Mouse (Mus musculus) heart, adult 18-20 months (tissue): ENCODE results near the gene Gm4881. TPM values are rescaled to one million over a fixed set of nuclear protein-coding genes. Genes with fewer than 3 reads are reported as not detected.
A peak's percentile ranks its signal among the peaks of the same experiment; 100 is the strongest.

Source experiments
- DNase-seq, 2 experiments: peaks; one replicate each; pipeline ENCODE4 v3.0.0; 2021 to 2022; ENCODE audit warnings: mixed read lengths in 1 of 2
- total RNA-seq, 2 experiments: library from RNA; stranded (reverse); gene quantifications; 2 replicates each; pipeline ENCODE4 v1.2.3; 2021

Gene Gm4881
- total RNA-seq, 2 experiments from 2014 or later = not detected

GRCm38 (mm10) chr7:24954450-24954849 lies 10.2 kb upstream of the Gm4881 start:
- peak in 1 of 2 experiments; percentile 26 for DNase-seq

- no peak for DNase-seq
Measured at GRCm38 (mm10) chr7:24953966-24954365, 9.7 kb upstream of the Gm4881 start.

DNA sequence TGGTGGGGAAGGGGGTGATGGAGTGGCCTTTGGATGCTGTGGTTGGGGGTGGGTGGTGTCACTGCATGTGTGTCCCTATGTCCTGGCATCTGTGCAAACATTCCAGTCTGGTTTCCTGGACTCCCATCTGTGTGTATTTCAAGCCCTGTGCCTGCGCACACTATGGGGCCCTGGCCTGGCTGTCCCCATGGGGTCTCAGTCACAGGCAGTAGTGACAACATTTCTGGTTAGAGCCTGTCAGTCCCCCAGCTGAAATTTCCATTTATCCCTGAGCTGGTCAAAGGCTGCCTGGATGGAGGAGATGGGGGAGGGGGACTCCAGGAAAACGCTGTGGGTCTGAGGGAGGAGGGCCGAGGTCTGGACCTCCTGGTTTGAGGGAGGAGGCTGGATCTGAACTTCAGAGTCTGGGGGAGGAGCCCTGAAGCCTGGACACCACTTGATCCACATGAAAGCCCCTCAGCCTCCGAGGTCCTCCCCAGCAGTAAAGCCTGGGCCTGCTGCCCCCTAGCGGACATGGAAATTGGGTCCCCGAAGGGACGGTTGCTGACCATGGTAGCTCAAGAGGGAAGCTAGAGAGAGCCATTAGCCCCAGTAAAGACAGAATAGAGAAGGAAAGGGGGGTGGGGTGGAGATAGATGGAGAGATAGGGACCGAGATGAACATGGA lies 5.8 kb upstream of the Gm4881 start:
- DNase-seq = peak; percentile 58 to 82

DNA sequence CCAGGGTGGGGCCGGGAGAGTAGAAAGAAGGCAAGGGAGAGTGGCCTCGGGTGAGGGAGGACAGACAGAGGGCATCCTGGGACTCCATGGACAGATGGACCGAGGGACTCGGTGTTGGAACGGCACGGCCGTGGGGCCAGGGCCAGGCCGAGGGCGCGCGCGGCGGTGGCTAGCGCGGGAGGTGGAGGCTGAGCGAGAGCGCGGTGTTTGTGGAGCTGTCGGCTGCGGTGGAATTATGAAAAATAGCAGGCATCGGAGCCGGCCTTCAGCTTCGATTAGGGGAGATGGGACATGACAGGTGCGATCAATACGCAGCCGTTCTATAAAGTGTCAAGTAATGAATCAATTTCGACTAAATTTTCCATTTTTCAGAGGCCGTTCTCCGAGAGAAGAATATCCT lies 4.5 kb upstream of the Gm4881 start:
- no peak for DNase-seq

- DNase-seq = no peak
Measured at GRCm38 (mm10) chr7:24947316-24948048, 3.2 kb upstream of the Gm4881 start.

DNA sequence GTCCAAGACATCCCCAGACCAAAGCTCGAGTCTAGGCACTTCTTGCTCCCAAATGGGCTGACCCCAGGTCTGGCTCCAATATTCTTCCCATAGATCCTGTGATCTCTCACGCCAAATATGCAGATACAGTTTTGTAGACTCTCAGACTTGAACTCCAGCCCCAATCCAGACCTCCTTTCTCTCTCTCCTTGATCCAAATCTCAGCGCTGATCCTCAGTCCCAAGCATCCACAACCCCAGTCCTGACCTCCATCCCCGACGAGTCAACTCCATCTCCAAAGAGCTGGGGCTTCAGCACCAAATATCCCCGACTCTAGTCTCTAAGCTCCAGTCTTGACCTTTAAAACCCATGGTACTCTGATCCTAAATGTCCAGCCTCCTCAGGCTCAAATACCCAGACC lies 653 bp downstream of the Gm4881 start:
- no peak for DNase-seq

DNA sequence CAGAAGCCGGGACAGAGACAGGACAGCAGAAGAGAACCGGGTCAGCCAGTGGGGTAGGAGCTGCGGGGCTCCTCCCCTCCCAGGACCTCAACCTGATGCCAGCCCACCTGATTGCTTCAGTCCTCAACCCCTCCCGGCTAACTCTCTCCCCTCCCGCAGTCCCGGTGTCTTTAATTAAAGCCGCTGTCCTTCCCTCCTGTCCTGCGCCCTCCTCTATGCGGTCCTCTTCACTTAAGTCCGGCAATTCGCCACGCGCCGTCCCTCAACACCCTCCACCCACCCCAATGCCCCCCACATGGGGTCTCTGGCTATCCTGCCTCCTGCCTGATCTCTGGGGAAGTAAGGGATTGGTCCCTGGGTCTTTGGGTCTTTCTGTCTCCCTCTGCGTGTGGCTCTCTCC lies 12.6 kb downstream of the Gm4881 start:
- DNase-seq = no peak

GRCm38 (mm10) chr7:24930475-24930874 lies 13.8 kb downstream of the Gm4881 start:
- DNase-seq = no peak

GRCm38 (mm10) chr7:24919728-24920127 lies 24.6 kb downstream of the Gm4881 start:
- peak; percentile 73 to 87 for DNase-seq

DNA sequence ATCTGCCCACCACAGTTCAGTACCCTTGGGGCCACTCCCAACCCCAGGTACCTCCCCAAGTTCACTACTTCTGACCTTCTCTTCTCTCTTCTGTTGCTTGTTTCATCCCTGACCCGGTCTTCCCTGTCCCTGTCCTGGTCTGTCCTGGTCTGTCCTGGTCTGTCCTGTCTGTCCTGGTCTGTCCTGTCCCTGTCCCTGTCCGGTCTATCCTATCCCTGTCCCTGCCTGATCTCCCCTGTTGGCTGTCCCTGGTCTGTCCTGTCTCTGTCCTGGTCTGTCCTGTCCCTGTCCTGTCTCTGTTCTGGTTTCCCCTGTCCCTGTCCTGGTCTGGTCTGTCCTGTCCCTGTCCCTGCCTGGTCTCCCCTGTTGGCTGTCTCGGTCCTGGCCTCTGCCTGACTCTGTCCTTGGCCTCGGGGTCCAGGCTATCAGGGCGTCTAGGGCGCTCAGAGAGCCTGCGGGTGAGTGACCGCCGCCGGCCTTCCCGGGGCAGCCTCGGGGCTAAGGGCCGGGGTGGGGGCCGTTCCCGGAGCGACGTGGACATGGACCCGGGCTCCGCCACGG lies 25.5 kb downstream of the Gm4881 start:
- DNase-seq = no peak

DNA sequence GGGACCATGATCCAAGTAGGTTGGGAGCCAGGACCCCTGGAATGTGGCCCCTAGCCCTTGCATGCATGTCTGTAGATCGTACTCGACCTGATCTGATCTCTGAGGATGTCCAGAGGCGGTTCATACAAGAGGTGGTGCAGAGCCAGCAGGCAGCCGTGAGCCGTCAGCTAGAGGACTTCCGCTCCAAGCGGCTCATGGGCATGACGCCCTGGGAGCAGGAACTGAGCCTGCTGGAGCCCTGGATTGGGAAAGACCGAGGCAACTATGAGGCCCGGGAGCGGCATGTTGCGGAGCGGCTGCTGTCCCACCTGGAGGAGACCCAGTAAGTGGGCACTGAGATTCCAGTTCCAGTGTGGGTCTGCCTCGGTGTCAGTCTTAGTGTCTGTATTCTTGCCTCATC lies 31.8 kb downstream of the Gm4881 start:
- DNase-seq = peak in 1 of 2 experiments; percentile 21

GRCm38 (mm10) chr7:24907211-24907748 lies 37.0 kb downstream of the Gm4881 start:
- DNase-seq = peak in 1 of 2 experiments; percentile 21

DNA sequence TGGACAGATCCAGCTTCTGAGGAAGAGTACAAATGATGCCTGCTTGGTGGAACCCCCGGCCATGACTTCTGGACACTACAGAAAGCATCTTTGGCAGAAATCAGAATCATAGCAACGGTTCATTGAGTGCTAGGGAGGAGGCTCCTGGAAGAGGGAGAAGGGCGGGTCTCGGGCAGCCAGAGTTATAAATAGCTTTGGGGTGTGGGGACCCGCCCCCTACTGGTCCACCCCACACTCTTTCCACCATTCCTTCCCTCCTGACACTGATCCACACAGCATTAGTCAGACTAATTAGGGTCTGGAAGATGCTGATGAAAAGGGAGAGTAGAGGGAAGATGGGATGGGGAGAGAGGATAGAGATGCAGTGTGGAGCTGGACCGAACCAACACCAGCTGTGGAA lies 37.7 kb downstream of the Gm4881 start:
- DNase-seq = no peak

GRCm38 (mm10) chr7:24904936-24905335 lies 39.4 kb downstream of the Gm4881 start:
- peak; percentile 59 to 71 for DNase-seq

GRCm38 (mm10) chr7:24904070-24904483 lies 40.2 kb downstream of the Gm4881 start:
- DNase-seq = peak; percentile 97 to 99

DNA sequence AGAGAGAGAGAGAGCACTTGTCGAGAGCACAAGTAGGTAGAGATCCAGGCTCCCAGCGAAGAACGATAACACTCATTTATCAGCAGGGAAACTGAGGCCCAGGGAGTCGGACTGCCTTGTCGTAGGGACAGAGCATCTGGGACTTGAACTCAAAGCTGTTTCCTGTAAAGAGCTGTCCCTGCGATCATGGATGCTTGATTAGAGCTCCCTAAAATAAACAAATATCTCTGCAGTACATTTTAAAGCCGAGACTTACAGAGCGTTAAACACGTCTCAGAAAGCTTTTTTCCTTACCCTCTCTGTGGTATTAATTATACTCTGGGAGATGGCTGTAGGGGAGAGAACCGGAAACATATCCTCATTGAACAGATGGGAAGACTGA lies 40.9 kb downstream of the Gm4881 start:
- DNase-seq = no peak

GRCm38 (mm10) chr7:24902630-24903443 lies 41.5 kb downstream of the Gm4881 start, which contains the start of gene Arhgef1:
TSS of gene Arhgef1 (plus strand) at chr7:24902912.
- peak; percentile 75 to 84 for DNase-seq

DNA sequence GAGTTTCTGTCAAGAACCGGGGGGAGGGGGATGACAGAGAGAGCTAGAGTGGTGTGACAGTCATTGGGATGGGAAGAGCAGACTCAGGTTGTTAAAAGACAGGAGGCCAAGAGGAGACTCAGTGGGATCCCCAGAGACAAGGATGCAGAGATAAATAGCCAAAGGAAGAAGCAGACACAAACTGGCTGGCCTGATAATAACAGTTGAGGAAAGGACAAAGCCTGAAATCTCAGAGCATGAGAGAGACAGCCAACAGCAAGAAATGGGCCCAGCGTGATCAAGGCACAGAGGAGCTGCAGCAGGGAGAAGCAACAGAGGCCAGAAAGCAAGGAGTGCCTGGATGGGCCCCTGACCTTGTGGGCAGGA lies 42.0 kb downstream of the Gm4881 start:
- DNase-seq = no peak

- peak in 1 of 2 experiments; percentile 31 for DNase-seq
Measured at GRCm38 (mm10) chr7:24901842-24902241, 42.5 kb downstream of the Gm4881 start.

DNA sequence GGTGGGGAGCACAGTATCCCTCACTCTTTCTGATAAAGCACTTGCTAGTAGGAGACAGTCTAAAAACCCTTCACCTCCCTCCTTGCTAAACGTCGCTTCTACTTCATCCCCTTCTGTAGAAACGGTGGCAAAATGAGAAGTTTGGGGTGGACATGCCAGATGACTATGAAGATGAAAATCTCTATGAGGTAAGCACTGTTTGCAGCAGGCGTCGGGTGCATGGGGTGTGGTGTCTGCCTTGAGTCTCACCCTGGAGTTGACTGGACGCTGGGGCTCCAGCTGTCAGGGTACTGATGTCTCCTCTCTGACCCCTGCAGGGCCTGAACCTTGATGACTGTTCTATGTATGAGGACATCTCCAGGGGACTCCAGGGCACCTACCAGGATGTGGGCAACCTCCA lies 43.2 kb downstream of the Gm4881 start:
- DNase-seq = no peak

GRCm38 (mm10) chr7:24897959-24898358 lies 46.3 kb downstream of the Gm4881 start:
- no peak for DNase-seq

DNA sequence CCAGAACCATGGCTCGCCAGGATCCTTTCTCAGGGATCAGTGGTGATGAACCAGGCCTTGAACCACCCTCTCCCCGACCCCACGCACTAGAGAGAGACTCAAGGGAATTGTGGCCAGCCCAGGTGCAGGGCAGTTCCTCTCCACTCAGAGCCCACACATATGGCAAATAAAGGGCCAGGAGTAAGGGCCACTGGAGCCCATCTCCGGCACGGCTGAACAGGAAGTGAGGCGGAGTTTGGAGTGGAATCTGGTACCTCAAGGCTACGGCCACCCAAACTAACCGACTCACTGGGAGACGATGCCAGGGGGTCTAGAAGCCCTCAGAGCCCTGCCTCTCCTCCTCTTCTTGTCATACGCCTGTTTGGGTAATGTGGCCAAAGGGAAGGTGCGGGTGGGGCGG lies 47.1 kb downstream of the Gm4881 start, which contains the start of gene Cd79a:
TSS of gene Cd79a (plus strand) at position 158 of the 400 bp plus-strand sequence.
- peak in 1 of 2 experiments; percentile 39 for DNase-seq
